Comparison of ENCODE assay signal across 10 mouse cellular contexts in genomic region chr10:24754251-24754835, GRCm38 (mm10). TPM values are rescaled to one million over a fixed set of nuclear protein-coding genes. Genes with fewer than 3 reads are reported as not detected.
A peak's percentile ranks its signal among the peaks of the same experiment; 100 is the strongest.
DNase-seq lines count a peak whose midpoint lies in the region; ATAC-seq and TF ChIP-seq lines count a peak whose summit lies in the region.
"Had no signal": no experiment of that assay in that cellular context is flagged by ENCODE, and none has a peak within 500 bp of the region (broad histone marks: within the 10 kb centered on the region; RNA-seq: fewer than 3 reads in every experiment).

No protein-coding gene starts in this region.

- no peak overlapping the region for H3K27ac ChIP-seq in heart, embryonic 11.5 days (ENCODE audit: low read depth, low read length)
- no peak overlapping the region for H3K27ac ChIP-seq in ES-Bruce4 (ENCODE audit: insufficient read depth, low read length)
- H3K27ac ChIP-seq in forebrain, embryonic 15.5 days (replicated peaks), result no peak overlapping the region
- H3K27ac ChIP-seq in liver, embryonic 16.5 days (ENCODE audit: low read length), result no peak overlapping the region

- no peak for DNase-seq in heart, adult 8-10 months (ENCODE audit: low spot score)
- peak; percentile 58 for DNase-seq in splenic B cell, adult 2 months (ENCODE audit: low read depth, low spot score)
- DNase-seq in right cerebral cortex, adult 18-20 months, result no peak
- DNase-seq in layer of hippocampus, postnatal 36 days, result no peak

- no peaks in the 10 kb centered on the region for H3K4me1 ChIP-seq in heart, embryonic 11.5 days (ENCODE audit: control insufficient read depth, insufficient read depth, low read length)
- no peaks in the 10 kb centered on the region for H3K4me1 ChIP-seq in ES-Bruce4 (ENCODE audit: control insufficient read depth, insufficient read depth, low read length)
- peaks cover 14% of the 10 kb centered on the region for H3K4me1 ChIP-seq in forebrain, embryonic 15.5 days
- peaks cover 7% of the 10 kb centered on the region for H3K4me1 ChIP-seq in liver, embryonic 16.5 days (ENCODE audit: control insufficient read depth, low read depth, low read length)

- H3K27me3 ChIP-seq in heart, embryonic 11.5 days (ENCODE audit: control insufficient read depth, insufficient read depth, low read length), result no peaks in the 10 kb centered on the region
- no peaks in the 10 kb centered on the region for H3K27me3 ChIP-seq in ES-Bruce4 (ENCODE audit: control insufficient read depth, insufficient read depth, low read length, poor library complexity, severe bottlenecking)
- H3K27me3 ChIP-seq in forebrain, embryonic 15.5 days, result no peaks in the 10 kb centered on the region
- H3K27me3 ChIP-seq in liver, embryonic 16.5 days (ENCODE audit: control insufficient read depth, insufficient read depth, low read depth, low read length), result no peaks in the 10 kb centered on the region
- H3K27me3 ChIP-seq in splenic B cell, adult 2 months (ENCODE audit: control insufficient read depth, insufficient read depth, low read length, poor library complexity, severe bottlenecking), result no peaks in the 10 kb centered on the region
- H3K27me3 ChIP-seq: Patski had no signal

- no peak for ATAC-seq in heart, embryonic 11.5 days (replicated peaks; ENCODE audit: insufficient number of reproducible peaks, low FRiP score, low TSS enrichment)
- ATAC-seq in forebrain, embryonic 15.5 days (replicated peaks), result peak; percentile 65
- no peak for ATAC-seq in liver, embryonic 16.5 days (ENCODE audit: low read depth)
- ATAC-seq: Patski had no signal

- TF ChIP-seq CTCF in ES-Bruce4 (IDR thresholded peaks at IDR 0.05; ENCODE audit: low read depth, low read length), result no peak

- H3K9ac ChIP-seq in heart, embryonic 11.5 days (ENCODE audit: low read depth, low read length), result 0 out of 2 replicates have a peak overlapping the region, but pooled peaks have one; percentile 54
- H3K9ac ChIP-seq in ES-Bruce4 (ENCODE audit: low read depth, poor library complexity, severe bottlenecking), result no peak overlapping the region
- no peak overlapping the region for H3K9ac ChIP-seq in forebrain, embryonic 15.5 days (replicated peaks)
- H3K9ac ChIP-seq in liver, embryonic 16.5 days (ENCODE audit: low read depth, low read length), result no peak overlapping the region

- no peak for TF ChIP-seq EP300 in ES-Bruce4 (IDR thresholded peaks at IDR 0.05; ENCODE audit: insufficient read depth, low read depth, low read length)

- H3K4me3 ChIP-seq in heart, embryonic 11.5 days (ENCODE audit: low read depth, low read length), result peak overlapping the region; percentile 41
- H3K4me3 ChIP-seq in ES-Bruce4 (ENCODE audit: low read depth, low read length), result peak overlapping the region; percentile 68
- H3K4me3 ChIP-seq in forebrain, embryonic 15.5 days, result peak overlapping the region; percentile 32
- H3K4me3 ChIP-seq in liver, embryonic 16.5 days (ENCODE audit: low read depth, low read length), result peak overlapping the region; percentile 43
- H3K4me3 ChIP-seq: myocyte had no signal

- no peaks in the 10 kb centered on the region for H3K36me3 ChIP-seq in heart, embryonic 11.5 days (ENCODE audit: control insufficient read depth, insufficient read depth, low read length)
- no peaks in the 10 kb centered on the region for H3K36me3 ChIP-seq in ES-Bruce4 (ENCODE audit: control insufficient read depth, insufficient read depth, low read length, poor library complexity, severe bottlenecking)
- no peaks in the 10 kb centered on the region for H3K36me3 ChIP-seq in forebrain, embryonic 15.5 days
- no peaks in the 10 kb centered on the region for H3K36me3 ChIP-seq in liver, embryonic 16.5 days (ENCODE audit: control insufficient read depth, insufficient read depth)
- H3K36me3 ChIP-seq in splenic B cell, adult 2 months (ENCODE audit: control insufficient read depth, insufficient read depth, low read length, poor library complexity, severe bottlenecking), result no peaks in the 10 kb centered on the region

- H3K4me2 ChIP-seq in heart, embryonic 11.5 days, result peak overlapping the region; percentile 58
- H3K4me2 ChIP-seq in forebrain, embryonic 15.5 days (replicated peaks), result peak overlapping the region; percentile 41
- peak overlapping the region; percentile 45 for H3K4me2 ChIP-seq in liver, embryonic 16.5 days (ENCODE audit: low read depth, low read length)

- no peaks in the 10 kb centered on the region for H3K9me3 ChIP-seq in heart, embryonic 11.5 days (replicated peaks; ENCODE audit: control insufficient read depth, low read length)
- no peaks in the 10 kb centered on the region for H3K9me3 ChIP-seq in ES-Bruce4 (replicated peaks; ENCODE audit: control insufficient read depth, insufficient read depth, low read length, poor library complexity, severe bottlenecking)
- H3K9me3 ChIP-seq in forebrain, embryonic 15.5 days, result no peaks in the 10 kb centered on the region
- no peaks in the 10 kb centered on the region for H3K9me3 ChIP-seq in liver, embryonic 16.5 days (replicated peaks; ENCODE audit: control insufficient read depth, low read length)

- WGBS in heart, embryonic 11.5 days (ENCODE audit: insufficient replicate concordance), result 34% methylated on average over 11 of the region's 11 CpGs
- WGBS in forebrain, embryonic 15.5 days, result 47% methylated on average over 11 of the region's 11 CpGs
- 29% methylated on average over 11 of the region's 11 CpGs for WGBS in liver, embryonic 16.5 days (ENCODE audit: insufficient replicate concordance)

- TF ChIP-seq POLR2A in ES-Bruce4 (IDR thresholded peaks at IDR 0.05; ENCODE audit: insufficient read depth, low read length), result no peak

RNA-seq across cellular contexts. Expression of gene Enpp1, which starts 42.4 kb away (rescaled TPM):
- 6.3 and 8.2 TPM in 2 replicates for polyA plus RNA-seq in heart, embryonic 11.5 days (2014; fragmentation: Nextera tagmentation; extraction: Ambion mirVana)
- 1 to 10 TPM; 5.2 to 6.5 (median 5.5) TPM for total RNA-seq in heart, adult 8-10 months (2022)
- 0.78 and 1.3 TPM in 2 replicates for polyA plus RNA-seq in ES-Bruce4 (2011; ENCODE audit: insufficient read depth, insufficient read length, low read depth, missing spikeins)
- 0.91 and 1.8 TPM in 2 replicates for polyA plus RNA-seq in forebrain, embryonic 15.5 days (2015; fragmentation: Nextera tagmentation; extraction: Ambion mirVana)
- polyA plus RNA-seq in liver, embryonic 16.5 days (2015; fragmentation: Nextera tagmentation; extraction: Ambion mirVana), result 3.0 and 3.4 TPM in 2 replicates
- 1 to 10 TPM; 3.2 to 4.0 TPM for total RNA-seq in layer of hippocampus, postnatal 36 days (2021)
